Mouse (Mus musculus) retina, adult 2 months (tissue): ENCODE data around the gene Cma1.
"Not testable (repeated sequence)": the region's sequence is repeated elsewhere in the genome, so short reads cannot be mapped to it uniquely, and the experiment has no call there.

ENCODE experiments used
- DNase-seq: peaks from one replicate; pipeline ENCODE4 v3.0.0-alpha.2; 2012; ENCODE audit warnings: low read depth, low spot score

Gene Cma1

DNA sequence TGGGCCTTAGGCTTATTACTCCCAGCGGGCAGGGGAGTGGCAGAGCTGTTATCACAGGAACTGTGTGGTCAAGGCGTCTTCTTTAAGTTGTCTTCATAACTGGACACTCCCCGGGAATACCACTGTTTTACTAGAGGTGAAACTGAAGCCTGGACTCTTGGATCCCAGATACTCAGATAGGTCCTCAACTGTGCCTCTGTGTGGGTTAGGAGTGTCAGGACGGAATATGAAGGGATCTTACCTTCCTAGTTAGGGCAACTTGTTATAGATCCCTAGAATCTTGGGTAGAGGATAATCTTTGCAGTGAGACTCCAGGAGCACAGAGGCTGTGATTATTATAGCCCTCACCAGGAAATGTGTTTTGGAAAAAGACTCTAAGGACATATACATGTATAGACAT, at the start of gene Cma1:
Cma1 (minus strand) TSS at position 101 of the 400 bp plus-strand sequence.
- DNase-seq, result no peak

DNA sequence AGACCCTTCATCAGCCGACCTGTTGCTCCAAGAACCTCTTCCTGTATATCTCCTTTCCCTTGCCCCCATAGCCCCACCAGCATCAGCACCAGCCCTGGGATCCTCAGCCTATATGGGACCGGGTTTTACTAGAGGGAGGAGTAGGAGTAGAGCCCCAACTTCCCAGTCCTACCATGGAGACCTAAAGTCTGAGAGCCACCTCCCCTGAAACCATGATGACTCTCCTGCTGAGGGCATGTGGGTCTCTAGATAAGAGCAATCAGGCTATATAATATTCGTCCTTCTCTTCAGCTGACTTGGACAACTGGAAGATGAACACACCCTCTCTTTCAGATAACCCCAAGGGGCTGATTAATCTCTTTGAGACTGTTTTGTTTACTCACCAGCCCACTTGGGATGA, 43.0 kb upstream of the Cma1 start:
- DNase-seq, result not testable (repeated sequence)

DNA sequence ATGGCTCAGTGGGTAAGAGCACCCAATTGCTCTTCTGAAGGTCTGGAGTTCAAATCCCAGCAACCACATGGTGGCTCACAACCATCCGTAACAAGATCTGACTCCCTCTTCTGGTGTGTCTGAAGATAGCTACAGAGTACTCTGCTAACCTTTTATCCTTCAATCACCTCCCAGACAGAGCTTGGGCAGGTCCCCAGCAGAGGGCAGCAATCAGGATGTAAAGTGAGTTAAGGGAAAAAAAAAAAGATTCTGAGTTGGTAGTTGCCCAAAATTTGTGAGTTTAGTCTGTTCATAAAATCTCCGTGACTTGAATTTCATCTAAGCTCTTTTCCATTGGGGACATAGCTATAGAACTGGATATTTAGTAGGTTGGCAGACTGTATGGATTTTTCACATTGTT, 19.4 kb upstream of the Cma1 start:
- DNase-seq, result not testable (repeated sequence)

DNA sequence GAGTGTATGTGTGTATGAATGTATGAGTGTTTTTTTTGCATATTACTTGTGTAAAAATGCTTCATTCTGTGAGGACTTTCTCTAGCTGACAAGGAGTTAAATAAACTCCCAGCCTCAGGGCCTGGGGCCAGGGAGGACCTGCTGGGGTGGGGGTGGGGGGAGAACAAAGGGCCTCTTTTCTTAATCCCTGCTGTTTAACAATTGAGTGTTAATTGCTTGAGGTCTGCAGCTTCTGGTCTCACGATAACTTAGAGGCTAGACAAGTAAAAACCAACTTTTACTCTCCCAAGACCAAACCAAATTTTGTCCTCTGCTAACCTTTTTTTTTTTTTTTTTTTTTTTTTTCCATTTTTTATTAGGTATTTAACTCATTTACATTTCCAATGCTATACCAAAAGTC, 18.8 kb upstream of the Cma1 start:
- no peak for DNase-seq

DNA sequence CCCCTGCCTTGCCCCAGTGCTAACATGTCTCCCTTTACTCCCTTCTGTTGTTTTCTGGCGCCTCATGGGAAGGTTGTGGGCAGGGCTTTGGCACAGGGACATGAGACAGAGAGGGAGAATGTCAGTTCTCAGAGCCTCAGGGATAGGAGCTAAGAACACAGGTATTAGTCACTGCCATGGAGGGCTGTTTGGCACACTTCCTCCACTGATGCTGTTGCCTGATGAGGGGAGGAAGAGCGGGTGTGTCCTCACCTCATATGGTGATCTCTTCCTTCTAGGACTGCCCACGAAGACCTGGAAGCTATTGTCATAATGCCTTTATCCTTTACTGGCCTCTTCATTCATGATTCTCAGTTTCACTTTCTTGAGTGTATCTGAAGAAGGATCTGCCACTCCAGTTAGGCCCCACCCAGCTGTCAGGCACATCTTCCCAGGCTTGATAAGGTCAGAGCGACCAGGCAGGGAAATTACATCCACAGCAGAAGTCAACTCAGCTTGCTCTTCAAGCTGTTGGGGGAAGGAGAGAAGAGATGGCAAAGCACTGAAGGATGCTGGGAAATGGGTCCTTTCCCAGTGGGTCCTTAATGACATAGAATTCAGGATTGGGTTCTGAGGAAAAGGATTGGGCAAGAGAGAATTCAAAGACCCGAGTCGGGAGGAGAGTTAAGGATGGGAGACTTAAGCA, 6.0 kb upstream of the Cma1 start, which contains the start of gene Cma2:
Cma2 (plus strand) TSS at position 635 of the 685 bp plus-strand sequence.
- no peak for DNase-seq

DNA sequence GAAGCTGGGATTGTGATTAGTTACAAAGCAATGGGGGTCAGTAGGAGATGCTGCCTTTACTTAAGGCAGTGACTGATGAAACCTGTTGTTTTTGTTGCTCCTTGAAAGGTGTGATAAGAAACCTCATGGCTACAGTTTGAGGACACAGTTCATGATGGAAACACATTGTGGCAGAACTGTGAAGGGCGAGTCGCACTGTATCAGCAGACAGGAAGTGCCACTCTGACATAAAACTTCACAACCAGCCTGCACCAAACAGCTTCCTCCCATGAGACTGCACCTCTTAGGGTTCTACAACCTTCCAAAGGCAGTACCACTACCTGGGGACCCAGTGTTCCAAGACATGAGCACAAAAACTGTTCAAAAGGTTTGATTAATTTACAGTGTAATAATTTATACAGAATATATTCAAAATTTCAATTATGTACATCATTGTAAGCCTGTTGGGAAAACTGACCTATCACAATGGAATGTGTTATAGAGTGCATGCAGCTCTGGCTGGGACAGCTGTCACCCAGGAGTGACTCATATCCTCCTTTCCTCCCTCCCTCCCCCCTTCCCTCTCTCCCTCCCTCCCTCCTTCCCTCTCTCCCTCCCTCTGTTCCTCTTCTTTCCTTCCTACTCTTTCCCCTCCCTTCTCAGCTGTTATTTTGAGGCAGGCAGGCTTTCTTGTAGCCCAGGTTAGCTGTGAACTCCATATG, 1.9 kb upstream of the Cma1 start:
- no peak for DNase-seq

DNA sequence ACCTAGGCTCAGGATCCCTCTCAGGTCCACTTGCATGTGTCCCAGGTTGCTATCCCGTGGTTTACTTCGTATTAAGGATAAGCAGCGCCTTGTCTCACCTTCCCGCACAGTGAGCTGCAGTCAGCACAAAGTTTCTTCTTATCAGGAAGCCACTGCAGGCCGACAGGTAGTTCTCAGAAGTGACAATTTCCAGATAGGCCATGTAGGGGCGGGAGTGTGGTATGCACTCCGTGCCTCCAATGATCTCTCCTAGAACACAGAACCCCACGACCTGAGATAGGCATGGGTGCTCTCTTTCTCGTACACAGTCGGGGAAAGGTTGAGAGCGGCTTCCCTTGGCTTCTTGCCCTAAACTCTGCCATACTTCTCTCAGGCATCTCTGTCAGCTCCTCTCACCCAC, 874 bp downstream of the Cma1 start:
- DNase-seq, result no peak

DNA sequence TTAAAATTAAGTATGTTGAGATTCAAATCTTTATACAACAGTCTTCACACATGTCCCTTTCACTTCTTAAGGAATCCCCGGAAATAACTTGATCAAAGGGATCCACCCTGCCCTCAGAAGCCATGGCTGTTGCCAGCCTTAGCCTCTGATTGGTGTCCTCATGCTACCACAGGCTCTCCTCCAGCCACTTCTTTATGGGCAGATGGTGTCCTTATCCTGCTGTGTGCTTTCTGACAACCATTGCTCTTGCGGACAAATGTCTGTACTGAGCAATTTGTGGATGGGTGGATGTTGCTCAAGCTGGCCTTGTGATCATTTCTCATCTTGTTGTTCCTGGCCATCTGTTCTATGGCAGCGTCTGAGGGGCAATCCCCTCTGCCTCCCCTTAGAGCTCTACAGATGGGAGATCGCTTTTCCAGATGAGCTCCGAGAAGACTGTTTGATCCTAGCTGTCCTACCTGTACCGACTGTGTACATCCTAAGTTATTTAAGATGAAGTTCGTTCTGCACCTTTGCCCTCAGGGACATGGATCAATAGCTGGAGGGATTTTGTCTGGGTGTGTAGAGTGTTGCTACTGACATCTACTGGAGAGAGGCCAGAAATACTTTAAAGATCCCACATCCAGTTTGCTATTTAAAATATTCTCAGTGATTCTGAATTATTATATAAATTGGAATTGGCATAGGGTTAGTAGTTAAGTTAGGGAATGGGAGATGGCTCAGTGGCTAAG, 4.2 kb downstream of the Cma1 start:
- DNase-seq, result no peak

DNA sequence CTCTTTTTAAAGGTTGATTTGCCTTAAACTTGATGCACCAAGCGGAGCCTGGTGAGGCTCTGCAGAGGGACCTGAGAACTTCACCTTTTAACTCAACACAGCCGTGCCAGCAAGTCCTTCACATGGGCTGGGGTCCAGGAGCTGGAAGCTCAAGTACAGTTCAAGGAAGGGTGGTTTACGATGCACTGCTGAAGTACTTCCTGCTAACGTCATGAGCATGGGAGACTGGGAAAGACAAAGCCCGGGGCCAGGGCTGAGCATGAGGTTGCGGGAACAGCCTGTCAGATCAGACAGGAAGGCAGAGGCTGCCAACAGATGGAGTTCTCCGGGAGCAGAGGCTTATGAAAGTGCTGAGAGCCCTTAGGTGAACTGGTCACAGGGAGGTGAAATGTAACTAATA, 10.9 kb downstream of the Cma1 start:
- no peak for DNase-seq

DNA sequence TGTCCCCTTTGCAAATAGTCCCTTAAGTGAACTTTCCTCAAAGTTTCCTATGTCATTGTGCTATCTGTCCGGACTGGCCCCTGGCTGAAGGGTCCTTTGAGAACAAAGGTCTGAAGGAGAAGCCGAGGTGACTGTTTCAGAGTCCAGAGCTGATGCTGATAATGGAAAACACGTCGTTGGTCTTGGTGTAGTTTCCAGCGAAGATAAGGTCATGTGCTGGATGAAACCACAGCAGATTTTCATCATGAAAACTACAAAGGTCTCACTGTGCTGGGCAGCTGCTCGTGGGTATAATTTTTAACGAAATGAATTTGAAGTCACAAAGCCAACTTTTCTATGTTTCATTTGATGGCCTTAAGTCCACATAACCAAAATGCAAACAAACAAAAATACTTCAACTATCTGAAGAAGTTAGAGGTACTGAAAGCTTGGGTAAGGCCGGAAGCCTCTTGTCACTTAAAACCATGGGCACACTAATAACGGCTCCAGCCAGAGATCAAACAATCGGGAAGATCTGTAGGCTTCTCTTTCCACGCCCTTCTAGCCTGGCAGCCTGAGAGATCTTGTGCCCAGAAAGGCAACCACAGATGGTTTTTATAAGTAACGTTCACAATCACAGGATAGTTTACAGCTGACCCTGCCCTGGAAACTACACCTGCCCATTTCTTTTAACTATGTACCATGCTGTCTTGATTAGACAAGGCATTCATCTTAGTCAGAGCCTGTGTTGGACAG, 15.0 kb downstream of the Cma1 start:
- no peak for DNase-seq

DNA sequence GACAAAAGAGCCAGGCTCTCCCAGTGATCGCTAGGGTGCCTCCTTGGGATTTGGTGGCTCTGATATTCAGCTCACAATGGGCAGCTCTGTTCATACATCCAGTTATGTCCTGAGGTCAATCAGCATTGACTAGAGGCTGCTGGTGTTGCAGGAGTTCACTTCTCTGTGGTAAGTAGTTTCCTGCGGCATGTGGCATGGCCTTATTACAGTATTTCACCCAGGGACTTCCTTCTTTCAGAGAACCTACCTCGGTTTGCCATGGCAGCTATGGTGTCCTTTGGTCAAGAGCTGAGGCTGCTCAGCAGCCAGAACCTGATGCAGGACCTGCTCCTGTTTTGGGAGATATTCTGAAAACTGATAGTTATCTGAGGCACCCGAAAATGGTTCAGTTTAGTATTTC, 17.6 kb downstream of the Cma1 start:
- DNase-seq, result no peak

DNA sequence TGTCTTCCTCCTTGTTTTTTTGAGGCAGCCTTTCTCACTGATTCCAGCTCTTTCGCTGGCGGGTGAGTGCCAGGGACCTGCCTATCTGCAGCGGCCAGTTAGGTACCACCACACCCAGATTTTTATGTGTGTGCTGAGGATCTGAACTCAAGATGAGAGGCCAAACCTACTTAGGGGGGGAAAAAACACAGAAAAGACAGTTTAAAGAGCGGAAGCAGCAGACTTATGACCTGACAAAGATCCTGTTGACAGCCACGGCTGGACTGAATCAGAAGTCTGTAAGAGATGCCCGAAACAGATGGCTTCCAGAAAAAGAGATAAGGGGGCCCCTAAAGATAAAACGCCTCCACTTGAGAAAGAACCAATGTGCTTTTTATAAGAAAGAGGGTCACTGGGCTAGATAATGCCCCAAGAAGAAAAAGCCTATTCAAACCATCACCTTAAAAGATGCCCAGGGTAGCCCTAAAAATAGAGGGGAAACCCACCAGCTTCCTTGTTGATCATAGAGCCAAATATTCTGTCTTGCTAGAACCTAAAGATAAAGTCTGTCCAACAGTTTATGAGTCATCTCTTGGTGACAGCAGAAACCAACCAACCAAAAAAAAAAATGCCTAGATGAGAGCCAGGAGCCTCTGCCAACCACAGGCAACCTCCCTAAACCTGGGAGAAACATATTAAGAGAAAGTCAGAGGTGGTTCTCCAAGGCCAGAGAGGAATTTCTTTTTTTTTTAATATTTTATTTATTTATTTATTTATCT, 21.8 kb downstream of the Cma1 start:
- no peak for DNase-seq

DNA sequence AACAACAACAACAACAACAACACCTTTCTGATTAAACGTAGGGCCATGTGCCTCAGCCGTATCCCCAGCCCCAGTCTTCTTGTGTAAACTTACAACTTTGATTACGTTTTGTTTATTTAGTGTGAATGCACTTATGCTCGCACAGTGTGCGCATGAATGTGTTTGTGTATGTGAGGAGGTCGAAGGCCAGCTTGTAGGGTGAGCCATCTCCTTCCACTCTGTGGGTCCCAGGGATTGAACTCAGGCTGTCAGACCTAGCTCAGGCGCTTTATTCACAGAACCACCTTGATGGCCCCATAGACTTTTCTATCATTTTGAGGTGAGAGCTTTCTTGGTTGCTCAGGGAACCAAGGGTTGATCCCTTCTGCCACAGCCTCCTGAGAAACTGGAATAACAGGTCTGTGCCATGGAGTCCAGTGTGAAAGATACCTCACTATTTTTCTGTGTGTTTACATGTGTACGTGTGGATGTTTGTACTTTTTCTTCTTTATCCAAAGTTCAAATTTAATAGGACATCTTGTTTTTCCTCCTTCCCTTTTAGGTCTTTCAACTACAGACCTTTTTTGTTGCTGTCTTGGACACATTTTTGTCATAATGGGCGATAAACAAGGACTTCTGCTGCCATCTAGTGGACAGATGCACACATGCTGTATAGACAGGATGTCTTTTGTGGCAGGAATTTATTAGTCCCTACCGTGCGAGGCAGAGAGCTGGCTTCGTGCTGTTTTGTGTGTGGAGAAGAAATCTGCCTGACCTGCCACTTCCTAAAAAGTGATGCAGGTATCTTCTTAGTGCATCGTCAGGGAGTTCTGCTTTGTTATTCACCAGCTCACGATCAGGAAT, 26.0 kb downstream of the Cma1 start:
- peak; percentile 62 for DNase-seq

DNA sequence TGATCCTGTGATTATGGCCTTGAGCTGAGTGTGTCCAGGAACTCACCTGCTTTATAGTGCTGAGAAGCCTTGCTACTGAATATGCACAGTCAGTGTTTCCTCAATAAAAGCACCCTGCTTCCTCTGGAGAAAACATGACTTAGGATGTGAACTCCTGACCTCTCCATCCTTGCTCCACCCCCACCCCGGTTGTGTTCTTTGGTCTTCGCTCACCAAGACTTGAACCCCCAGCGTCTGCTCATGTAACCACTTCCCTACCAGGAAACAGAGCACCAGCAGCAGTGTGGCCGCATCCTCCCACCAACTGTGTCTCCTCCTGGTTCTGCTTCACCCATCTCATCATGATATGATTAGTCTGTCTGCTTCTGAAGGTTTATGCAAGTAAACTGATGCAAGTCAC, 31.1 kb downstream of the Cma1 start:
- no peak for DNase-seq

DNA sequence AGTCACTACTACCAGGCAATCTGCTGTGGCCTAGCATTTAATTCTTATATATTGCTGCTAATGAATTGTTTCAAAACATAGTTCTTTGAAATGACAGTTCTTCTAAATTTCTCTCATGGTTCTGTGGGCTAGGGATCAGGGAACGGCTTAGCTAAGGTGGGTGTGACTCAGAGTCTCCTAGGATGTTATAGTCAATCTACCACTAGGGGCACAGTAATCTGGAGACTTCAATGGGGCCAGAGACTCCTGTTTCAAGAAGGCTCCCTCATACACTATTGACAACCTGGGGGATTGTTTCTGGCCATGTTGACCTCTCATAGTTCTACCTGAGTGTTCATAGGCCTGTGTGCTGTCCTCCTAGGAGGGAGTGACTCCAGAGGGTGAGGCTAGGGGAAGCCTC, 39.0 kb downstream of the Cma1 start:
- no peak for DNase-seq

DNA sequence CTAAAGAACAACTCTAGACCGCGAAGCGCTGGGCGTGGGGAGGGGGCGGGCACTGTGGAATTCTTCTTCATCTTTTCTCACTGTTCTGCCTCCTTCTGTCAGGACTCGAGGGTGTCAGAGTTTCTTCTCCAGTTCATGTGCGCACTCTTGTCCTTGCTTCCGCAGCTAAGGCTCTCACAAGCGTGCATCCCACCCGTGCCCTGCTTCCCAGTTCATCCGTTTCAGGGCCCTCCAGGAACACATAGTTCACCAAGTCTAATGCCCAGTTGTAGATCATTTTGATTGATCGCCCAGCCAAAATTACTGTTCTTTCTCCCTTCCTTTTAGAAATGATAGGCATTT, 44.1 kb downstream of the Cma1 start:
- no peak for DNase-seq

DNA sequence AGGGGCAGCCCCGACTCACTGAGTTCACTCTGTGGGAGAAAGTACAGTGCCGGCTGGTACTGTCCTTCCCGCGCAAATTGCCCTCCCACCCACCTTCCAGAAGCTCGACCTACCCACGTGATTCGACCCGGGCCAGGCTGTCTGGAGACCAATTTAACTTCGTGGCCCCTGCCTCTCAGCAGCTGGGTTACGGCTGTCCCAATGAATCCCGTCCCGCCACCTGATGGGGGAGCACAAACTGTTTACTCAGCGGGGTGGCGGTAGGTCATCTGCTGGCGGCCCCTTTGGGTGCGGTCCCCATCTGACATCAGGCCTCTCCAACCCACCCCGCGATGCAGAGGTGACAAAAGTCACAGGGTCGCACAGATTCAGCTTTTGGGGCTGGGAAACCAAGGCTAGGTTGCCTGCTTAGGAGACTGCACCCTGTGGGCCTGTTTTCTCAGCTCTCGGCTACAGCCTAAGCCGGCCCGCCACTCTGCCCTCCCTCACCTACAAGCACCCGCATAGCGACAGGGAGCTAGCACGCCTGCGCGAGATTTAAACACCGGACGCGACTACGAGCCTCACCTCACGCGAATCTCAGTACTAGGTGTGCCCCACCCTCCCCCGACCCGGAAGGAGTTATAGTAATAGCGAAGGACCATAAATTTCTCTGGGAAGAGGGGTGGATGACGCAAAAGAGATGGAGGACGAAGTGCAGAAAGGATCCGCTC, 44.6 kb downstream of the Cma1 start, which contains the start of gene Sdr39u1:
Sdr39u1 (minus strand) TSS at position 593 of the 713 bp plus-strand sequence.
- DNase-seq, result peak; percentile 84

DNA sequence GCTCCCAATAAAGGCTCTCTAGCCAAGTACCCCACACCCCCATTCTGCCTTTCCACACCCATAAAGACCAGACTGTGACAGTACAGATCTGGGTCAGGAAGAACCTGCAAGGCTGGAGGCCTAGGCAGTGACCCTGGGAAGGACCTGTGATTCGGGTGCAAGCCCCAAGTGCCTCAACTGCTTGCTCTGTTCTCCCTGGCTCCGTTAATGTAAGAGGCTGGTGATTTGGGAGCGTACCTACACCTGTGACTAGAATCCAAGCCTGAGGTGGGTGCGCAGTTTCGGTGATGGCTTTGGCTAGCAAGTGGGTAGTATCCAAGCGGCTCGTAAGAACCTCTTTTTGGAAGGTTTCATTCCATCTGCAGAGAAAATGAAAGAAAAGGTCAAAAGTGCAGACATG, 45.5 kb downstream of the Cma1 start:
- no peak for DNase-seq

DNA sequence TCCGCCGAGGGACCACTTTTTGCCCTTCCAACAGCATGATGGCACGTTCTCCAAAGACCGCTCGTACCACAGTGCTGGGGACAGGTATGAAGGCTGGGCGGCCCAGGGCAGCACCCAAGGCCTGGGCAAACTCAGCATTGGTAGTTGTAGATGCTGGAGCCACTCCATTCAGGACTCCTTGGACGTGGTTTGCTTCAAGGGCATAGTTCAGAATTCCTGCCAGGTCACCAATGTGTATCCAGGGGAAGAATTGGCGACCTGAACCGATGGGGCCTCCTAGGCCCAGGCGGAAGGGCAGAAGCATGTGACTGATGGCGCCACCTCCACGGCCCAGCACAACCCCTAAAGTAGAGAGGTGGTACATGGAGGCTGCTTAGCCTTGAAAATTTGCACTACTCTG, 46.8 kb downstream of the Cma1 start:
- no peak for DNase-seq
